Mouse (Mus musculus): ENCODE results near the gene Igf2bp1. TPM values are rescaled to one million over a fixed set of nuclear protein-coding genes. Genes with fewer than 3 reads are reported as not detected.

Igf2bp1 gene
- total RNA-seq, 4 experiments from 2014 or later = 0.03 TPM; not detected in 2

DNA sequence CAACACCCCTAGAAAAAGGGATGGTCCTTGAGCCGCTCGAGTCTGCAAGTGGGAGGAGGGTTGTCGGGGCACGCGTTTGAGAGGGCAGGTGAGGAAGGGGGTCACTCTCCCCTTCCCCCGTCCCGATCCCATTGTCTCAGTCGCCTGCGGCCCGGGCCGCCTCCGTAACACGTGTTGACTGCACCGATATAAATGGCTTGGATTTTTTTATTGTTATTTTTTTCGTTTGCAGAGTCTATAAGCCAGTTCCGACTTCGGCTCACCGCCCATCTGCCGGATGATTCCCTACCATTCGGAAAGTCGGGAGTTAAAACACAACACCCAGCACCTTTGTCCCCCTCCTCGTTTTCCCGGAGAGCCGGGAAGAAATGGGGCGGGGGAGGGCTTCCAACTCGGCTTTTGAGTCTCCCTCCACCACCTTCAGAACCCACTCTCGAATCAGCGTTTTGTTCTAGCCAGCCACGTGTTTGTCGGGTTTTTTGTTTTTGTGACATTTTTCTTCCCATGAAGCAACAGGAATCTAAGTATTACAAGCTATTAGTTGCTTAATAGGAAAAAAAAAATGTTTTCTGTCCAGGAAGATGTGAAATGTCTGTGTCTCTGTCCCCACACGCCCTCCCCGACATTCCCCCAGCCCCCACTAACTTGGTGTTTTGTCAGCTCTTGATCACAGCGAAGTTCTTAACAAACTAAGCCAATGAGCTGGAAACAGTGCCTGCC lies 1.9 kb upstream of the Igf2bp1 start:
- DNase-seq (ENCODE audit: low spot score) = no peak

DNA sequence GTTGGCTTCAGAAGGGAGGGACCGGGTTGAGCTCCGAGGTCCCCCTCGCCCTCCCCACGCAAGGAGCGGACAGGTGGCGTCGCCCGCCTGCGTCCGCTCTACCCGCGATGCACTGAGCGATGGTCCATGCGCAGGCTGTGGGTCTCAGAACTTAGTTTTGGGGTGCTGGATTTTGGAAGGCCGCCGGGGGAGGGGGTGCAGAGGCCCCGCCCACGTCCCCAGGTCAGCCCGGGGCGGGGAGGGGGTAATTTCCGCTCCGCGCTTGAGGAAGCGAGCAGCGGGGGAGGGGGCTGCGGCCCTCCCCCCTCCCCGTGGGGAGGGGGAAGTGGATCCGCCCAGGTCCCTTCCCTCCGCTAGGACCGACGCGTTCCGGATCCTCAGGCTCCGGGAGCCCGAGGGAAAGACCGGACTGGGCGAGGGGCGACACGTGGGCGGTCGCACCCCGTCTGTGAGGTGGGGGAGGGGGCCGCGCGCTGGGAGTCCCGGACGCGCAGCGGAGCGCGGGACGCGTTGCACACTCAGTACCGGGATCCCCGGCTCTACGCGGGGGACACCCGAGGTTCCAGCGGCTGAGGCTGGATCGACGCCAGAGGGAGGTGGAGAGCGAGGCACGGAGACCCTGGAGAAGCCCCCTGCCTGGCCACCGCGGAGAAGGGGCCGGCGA lies 1.2 kb upstream of the Igf2bp1 start:
- no peak for DNase-seq (ENCODE audit: low spot score)

DNA sequence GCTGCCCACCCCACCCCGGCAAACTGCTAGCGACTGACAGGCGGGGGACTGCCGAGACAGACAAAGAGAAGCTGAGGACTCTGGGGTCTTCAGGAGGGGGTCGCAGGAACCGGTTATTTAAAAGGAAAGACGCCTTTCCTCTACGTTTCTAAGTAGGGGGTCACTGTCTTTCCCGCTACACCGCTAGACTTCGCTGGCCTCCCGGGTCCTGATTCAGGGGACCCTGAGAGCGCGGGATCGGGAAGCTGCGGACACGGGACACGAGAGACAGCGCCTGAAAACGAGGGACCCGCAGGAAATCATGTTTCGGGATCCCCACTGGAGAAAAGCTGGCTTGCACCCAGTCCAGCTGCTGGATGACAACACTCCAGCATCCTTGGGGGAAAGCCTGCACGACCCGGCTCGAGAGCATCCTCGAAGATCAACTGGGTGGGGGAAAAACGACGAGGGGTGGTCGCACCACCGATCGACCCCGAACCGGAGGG lies 669 bp upstream of the Igf2bp1 start:
- DNase-seq (ENCODE audit: low spot score) = no peak

DNA sequence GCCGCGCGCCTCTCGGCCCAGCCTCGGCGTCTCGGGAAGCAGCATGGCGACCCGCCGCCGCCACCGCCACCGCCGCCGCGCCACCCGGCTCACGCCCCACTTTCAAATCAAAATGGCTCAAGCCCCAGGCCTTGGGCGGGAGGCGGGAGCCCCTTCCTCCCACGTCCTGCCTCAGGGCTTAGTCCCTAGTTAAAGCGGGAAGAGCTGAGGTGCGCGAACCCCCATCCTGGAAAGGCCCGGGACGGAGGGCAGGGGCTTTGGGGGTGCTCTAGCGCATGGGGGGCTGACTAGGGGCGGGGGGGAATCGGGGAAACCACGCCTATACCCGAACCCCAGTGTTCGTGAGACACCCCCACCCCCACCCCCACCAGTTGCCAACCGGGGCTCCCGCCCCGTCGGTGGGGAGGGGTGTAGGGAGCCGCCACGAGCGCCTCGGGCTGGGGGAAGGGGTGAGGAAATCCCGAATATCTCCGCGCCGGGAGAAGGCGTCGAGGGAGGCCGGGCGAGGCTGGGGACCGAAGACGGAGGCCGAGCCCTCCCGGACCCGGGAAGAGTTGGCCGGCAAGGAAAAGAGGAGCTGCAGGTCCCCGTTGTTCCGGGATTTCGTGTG lies 842 bp downstream of the Igf2bp1 start:
- no peak for DNase-seq (ENCODE audit: low spot score)

DNA sequence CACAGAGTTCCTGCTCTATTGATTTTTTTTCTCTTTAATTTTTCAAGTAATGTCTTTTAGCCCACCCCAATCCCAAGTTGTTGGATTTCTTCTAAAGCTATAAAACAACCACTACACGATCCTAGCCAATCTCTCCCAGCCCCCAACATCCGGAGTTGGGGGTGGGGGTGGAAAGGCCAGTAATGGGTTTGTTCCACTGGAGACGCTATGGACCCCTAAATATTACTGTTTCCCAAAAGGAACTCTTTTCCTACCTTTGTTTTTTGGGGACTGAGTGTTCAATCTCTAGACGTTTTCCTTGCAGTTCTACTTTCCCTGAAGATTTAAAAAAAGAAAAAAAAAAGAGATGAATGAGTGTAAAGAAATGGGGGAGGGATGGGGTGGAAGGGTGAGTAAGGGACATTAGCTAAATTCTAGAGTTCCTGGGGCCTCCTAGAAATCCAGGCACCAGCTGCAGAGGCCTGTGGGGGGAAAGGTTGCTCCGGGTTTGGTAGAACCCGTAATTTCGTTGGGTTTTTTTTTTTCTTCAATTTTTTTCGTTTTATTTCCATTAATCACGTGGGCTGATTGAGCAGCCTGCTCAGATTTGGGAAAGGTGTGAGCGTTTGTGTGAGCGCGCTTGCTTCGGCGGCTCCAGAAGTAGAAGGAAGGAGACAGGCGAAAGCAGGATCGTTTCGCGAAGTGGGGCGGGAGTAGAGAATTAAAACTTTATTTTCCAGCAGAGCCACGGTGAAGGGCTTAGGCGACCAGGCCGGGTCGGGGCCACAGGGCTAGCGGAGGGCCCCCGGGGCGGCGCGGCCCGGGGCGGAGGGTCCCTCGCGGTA lies 1.6 kb downstream of the Igf2bp1 start:
- no peak for DNase-seq (ENCODE audit: low spot score)

DNA sequence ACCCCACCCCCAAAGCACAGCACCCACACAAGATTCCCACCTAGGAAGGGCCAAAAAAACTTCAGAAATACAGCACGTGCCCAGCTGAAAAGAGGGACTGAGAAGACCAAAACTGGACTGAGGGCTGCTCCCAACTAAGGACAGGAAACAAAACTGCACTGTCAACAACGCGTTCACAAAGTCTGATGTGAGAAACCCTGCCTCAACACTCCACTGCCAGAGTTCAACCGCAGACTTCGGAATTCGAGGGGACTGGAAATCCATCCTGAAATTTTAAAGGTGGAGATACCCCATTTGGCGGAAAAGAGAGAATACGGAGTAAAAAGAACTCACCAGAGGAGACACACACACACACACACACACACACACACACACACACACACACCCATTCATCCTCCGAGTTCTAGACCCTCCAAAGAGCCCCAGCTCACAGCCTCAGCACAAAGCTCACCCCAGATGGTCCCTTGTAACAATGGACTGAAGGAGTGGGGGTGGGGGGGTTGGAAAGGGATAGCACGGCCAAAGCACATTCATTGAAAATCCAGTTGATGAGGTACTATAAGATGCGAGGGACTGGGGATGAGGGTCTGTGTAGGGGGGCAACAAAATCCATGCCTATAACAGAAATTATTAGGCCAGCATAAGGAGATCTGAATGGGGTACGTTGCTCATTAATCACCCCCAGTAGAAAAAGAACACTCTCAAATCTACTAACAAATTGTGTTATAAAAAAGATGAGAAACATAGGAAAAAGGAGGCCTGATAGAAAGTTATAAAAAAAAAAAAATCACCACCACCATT lies 2.4 kb downstream of the Igf2bp1 start:
- DNase-seq (ENCODE audit: low spot score) = no peak

DNA sequence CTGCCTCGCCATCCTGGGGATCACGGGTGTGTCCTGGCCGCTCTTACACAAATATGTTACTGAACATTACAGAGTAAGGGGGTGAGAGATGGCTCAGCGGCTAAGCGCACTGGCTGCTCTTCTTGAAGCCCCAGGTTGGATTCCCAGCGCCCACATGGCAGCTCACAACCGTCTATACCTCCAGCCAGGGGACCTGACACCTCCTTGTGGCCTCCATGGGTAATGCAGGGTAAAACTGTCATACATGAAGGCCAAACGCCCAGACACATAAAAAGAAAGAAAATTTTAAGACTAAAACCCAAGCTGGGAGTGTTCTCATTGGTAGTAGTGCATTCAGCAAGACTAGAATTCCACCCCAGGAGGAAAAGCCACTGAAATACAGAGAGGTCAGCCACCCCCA lies 11.6 kb downstream of the Igf2bp1 start:
- DNase-seq (ENCODE audit: low spot score) = no peak

DNA sequence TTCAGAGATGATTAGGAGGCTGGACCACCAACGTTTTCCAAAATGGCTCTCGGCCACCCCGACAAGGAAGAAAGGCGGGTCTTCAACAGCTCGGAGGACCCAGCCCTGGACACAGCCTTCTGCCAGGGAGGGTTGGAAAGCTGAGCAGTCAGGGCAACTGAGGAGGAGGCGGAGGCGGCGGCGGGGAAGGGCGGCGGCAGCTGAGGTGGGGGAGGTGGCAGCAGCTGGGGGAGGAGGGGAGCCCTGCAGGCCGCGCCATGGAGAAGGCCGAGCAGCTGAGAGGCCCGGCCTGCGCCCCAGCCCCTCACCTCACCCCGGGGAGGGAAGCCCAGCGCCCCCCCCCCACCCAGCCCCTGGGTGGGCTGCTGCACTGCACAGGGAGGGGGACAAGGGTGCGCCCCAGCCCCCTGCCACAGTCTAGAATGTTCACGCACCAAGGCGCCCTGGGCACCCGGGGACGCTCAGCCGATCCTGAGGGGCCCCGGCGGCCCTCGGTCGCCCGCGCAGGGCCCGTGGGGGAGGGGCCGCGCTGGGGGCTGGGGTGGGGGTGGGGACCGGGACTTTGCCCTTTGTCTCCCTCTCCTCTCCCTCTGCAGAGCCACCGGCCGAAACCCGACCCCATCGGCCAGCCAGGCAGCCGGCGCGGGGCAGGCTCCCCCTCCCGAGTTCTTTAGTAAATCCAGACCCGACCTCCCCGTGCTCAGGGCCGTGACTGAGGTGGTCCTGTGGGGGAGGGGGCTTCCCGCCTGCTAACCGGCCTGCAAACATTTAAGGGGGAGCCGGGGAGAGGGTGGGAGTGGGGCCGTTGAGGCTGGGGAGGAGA lies 14.6 kb downstream of the Igf2bp1 start:
- no peak for DNase-seq (ENCODE audit: low spot score)

DNA sequence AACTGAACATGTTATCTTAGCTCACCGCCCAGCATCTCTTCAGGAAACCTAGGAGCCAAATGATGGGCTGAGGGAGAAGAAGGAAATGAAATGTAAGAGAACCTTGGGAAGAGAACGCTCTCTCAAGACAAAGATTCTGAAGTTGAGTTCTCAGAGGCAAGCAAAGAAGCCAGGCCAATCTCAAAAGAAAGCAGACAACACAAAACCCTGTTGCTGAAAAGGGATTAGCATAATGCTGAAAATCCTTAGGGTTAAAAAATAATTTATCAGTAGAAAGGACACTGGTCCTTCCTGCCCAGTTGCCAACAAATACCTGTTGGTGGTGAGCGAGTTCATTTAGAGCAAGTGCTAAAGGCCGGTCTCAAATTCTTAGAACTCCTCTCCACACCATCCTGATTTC lies 15.3 kb downstream of the Igf2bp1 start:
- DNase-seq (ENCODE audit: low spot score) = no peak

DNA sequence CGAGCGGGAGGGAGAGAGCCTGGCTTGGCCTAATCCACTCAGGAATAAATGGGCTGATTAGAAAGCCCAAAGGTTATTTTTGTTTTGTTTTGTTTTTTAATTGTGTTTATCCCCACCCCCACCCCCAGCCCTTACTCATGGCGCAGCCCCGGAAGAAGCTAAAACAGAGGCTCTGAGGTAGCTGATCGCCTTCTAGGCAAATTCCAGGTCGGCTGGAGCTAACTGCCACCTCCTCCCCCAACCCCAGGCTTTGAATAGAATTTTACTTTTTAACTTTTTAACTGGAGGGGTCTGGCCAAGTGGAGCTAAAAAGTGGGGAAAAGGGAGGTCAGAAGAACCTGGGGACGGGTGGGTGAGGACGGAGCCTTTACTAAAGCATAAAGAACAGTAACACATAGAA lies 15.9 kb downstream of the Igf2bp1 start:
- no peak for DNase-seq (ENCODE audit: low spot score)

DNA sequence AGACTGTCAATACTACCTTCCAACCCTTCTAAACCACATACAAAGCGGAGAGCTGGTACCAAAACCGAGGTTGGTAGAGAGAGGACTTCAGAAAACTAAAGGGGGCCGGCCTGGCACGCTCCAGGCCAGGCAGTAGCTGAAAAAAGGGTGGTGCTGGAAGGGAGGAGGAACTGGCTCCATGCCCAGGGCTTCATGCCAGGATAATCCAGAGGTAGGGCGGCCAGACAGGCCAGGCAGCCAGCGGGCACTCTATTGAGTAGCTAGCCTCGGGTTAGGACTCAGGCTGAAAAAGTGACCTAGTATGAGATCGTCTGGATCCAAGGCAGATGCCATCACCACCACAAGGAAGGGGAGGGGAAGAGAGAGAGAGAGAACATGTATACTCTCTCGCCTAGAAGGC lies 17.2 kb downstream of the Igf2bp1 start:
- peak; percentile 25 for DNase-seq (ENCODE audit: low spot score)

DNA sequence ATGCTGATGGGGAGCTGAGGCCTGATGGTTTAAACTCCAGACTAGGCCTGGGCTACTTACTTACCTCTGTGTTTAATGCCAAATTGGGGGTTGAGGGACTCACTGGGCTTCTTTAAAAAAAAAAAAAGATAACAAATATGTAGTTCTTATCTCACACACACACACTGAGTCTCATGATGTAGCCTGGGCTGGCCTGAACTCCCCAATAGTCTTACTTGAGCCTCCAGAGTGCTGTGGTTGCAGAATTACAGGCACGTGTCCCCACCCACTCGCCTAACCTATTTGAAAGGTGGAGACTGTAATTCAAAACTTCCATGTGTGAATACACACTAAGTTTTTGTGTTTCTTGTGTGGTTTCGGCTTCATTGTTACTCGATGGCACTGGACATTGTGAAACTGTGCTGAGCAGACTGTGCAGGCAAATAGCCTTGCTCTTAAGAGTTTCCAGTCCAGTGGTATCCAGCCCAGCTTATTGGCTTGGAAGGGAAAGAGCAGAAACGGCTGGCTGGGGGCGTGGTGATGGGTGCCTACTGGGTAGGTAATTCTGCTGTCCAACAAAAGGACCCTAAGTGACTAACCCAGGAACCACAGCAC lies 17.8 kb downstream of the Igf2bp1 start:
- no peak for DNase-seq (ENCODE audit: low spot score)

DNA sequence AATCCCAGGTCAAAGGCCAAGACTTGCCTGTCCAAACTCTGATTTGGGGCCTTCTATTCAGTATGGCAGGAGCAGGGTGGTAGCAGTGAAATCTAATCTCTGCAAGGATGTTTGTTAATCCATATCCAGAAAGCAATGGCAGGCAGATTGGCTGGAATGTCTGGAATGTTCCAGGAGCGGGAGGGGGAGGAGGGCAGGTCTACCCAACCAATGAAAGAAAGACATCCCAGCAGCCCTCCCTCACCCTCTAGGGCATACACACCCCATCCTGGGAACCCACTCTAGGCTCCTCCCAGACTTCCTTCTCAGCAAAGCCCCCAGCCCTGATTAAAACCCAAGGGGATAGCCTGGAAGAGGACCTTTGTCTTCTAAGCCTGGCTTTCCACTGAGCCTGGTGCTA lies 23.3 kb downstream of the Igf2bp1 start:
- no peak for DNase-seq (ENCODE audit: low spot score)

DNA sequence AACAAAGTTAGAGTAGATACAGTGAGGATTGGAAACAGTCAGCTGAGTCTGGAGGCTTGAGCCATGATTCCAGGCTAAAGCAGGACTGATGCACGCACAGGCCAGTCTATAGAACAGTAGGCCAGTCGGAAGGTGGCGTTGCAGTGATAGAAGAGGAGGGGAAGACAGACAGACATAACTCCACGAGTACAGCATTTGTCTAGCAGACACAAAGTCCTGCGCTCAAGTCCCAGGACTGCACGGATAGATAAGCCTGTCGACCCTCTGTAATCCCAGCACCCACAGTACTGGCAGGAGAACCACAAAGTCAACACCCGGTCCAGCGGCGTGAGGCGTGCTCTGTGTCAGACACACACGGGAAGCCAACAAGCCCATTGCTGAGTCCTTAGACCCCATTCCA lies 23.9 kb downstream of the Igf2bp1 start:
- DNase-seq (ENCODE audit: low spot score) = no peak

DNA sequence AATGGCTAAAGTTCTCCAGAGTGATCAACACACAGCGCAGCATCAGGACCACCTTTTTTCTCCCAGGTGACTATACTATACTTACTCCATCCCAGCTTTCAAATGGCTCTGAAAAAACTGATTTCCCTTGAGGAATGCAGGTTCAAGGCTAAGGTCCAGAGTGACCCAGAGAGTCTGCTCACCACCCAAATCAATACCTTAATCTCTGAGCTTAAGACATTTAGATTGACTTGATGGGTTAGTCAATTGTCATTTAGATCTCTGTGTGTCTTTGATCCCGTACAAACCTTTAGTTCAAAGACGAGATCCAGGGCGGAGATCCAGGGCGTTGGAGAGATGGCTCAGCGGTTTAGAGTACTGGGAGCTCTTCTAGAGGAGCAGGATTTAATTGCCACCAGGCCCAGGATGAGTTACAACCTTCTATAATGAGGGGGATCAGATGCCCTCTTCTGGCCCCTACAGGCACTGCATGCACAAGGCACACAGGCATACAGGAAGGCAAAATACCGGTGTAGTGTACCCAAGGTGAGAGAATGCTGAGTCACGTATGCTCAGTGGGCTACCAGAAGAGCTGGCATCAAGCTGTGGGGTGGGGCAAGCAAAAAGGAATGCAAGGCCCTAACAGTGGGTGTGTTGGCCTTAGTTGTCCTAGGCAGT lies 24.9 kb downstream of the Igf2bp1 start:
- no peak for DNase-seq (ENCODE audit: low spot score)

DNA sequence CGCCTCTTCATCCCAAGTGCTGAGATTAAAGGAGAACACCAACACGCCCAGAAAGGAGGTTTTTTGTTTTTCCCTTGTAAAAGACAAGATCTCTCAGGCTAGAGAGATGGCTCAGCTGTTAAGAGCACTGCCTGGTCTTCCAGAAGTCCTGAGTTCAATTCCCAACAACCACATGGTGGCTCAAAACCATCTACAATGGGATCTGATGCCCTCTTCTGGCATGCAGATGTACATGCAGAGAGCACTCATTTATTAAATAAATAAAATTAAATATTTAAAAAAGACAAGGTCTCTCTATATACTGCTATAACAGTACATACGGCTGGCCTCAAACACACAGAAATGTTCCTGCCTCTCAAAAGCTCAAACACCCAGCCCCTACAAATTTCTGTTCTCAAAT lies 27.3 kb downstream of the Igf2bp1 start:
- no peak for DNase-seq (ENCODE audit: low spot score)

DNA sequence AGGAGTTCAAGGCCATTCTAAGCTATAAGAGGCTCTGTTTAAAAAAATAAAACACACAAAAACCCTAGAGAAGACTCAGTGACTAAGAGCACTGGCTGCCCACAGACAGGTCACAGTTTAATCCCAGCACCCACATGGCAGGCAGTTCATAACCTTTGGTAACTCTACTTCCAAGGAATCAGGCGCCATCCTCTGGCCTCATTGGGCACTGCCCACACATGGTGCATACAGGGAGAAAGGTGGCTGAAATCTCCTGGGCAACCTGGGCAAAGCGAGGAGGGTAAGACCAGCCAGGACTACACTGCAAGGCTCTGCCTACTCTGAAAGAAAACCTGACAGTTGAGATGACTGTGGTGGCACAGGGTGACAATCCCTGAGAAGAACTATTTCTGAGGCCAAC lies 29.4 kb downstream of the Igf2bp1 start:
- DNase-seq (ENCODE audit: low spot score) = no peak

DNA sequence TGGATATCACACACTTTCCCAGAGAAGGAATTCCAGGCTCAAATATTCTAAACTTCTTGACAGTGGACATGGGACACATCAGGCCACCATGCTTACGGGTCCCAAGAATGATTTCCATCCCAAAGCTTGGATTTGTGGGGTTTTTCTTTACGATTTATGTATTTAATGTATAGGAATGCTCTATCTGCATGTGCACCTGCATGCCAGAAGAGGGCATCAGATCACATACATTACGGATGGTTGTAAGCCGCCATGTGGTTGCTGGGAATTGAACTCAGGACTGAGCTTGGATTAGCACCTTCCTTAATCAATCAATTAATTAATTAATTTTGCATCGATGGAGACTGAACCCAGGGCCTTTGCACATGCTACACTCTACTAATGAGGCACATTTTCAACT lies 30.0 kb downstream of the Igf2bp1 start:
- no peak for DNase-seq (ENCODE audit: low spot score)

DNA sequence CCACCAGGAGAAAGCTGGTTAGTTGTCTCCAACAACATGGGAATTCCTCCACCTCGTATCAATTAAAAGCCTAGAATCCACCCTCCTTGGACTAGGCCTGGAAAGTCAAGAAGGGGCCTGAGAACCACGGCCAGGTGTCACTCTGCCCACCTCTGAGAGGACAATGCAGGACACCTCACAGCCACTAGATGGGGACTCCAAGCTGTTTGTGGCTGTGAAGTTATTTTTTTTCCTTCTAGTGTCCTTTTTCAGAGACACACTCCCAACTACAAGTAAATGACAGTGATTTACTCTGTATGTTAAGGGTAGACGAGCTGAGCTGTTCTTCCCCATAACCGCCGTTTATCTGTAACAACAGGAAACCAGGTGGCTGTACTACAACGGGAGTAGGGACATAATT lies 32.6 kb downstream of the Igf2bp1 start:
- no peak for DNase-seq (ENCODE audit: low spot score)

Measured in heart, adult 8-10 months (tissue).